Mouse (Mus musculus): Measurements from ENCODE around the gene Mthfd1l.
A peak's percentile ranks its signal among the peaks of the same experiment; 100 is the strongest.
"Not testable (repeated sequence)": the region's sequence is repeated elsewhere in the genome, so short reads cannot be mapped to it uniquely, and the experiment has no call there.

The Mthfd1l gene

GRCm38 (mm10) chr10:4200546-4201104 is 227.7 kb downstream of the Mthfd1l start:
- no peak for DNase-seq (ENCODE audit: extremely low spot score, low spot score)

DNA sequence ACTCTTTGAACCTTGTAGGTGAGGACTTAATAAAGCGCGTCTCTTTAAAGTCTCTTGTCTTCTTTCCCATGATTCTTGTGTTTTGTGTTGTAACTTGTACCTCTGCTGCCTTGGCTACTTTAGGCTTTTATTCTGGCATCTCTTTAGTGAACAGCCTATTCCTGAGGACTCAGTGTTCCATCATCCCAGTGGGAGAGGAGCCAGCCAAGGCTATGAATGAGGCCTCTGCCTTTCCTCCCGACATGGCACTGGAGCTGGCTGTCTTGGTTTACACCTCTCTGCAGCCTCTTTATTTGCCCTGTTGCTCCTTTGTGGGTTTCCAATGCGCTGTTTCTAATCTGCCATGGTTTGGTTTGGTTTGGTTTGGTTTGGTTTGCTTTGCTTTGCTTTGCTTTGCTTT is 228.2 kb downstream of the Mthfd1l start:
- DNase-seq (ENCODE audit: extremely low spot score, low spot score): no peak

DNA sequence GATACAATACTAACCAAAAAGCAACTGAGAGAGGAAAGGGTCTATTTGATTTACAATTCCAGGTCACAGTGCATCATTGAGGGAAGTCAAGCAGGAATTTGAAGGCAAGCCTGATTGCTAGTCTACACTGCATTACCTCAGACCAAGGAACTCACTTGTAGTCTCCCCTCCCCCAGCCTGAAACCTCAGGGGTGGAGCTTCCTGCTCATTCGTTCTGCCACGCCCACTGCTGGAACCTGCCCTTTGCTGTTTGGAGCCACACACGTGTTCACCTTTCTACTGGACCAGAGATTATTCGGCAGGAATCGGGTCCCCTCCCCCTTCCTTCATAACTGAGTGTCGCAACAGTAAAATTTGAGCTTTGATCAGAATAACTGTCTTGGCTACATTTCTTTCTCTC is 230.7 kb downstream of the Mthfd1l start:
- not testable (repeated sequence) for DNase-seq (ENCODE audit: extremely low spot score, low spot score)

GRCm38 (mm10) chr10:4209040-4209439 is 236.1 kb downstream of the Mthfd1l start:
- DNase-seq (ENCODE audit: extremely low spot score, low spot score): no peak

DNA sequence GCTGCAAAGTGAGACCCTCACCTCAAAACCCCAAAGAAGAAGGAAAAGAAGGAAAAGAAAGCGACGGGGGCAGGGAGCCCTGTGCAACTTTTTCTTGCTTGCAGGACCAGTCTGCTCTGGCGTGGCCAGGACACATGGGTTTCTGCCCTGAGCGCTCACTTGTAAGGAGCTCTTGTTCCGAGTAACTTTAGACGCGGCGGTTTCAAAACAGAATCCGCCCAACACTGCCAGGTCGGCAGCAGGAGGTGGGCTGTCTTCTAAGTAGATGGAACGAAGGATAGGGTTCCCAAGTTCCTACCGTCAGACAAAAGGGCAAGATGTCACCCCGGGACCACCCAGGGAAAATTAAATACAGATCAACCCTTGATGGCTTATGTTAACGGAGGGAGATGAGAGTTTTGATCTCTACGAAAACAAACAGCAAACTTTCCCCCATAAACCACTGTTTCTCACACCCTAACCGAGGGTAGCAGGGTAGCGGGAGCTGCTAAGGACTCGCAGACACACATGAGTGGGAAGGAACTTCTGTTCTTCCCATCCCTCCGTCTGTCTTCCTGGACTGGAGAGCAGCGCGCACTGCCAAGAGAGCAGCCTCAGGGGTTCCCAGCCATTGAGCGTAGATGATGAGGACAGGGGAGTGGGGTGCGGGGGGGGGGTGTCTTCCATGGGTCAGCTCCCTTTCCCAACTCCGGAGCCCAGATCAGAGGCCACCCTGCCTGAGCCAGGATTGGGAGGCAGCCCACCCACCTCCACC is 237.6 kb downstream of the Mthfd1l start:
- peak; percentile 33 for DNase-seq (ENCODE audit: extremely low spot score, low spot score)

DNA sequence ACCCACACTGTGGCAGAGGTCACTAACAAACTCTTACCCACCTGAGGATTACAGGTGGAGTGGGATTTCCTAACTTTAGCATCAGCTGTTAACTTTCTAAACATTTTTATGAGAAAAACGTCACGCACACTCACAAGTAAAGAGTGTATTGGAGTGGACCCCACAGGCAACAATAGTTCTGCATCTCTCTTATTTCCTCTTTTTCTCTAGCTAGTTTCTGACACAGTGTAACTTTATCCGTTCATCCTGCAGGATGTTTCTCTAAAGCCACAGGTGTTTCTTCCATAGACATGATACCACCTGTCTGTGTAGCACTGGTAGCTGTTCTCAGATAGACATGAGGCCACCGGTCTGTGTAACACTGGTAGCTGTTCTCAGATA is 238.1 kb downstream of the Mthfd1l start:
- no peak for DNase-seq (ENCODE audit: extremely low spot score, low spot score)

Data from neural tube, embryonic 10.5 days (tissue).